Mouse (Mus musculus) hindbrain, embryonic 13.5 days (tissue): ENCODE results near the gene Piezo1. TPM values are rescaled to one million over a fixed set of nuclear protein-coding genes. Genes with fewer than 3 reads are reported as not detected.

Source experiments
- ATAC-seq: fragments of 200-750 bp; cut with Nextera tagmentation; 2 replicates; pipeline ENCODE4 v1.8.0; 2017; ENCODE audit warnings: moderate TSS enrichment; ENCODE audit not compliant: low FRiP score
- H3K27ac ChIP-seq: fragments of 300-500 bp; sonication (generic); 2 replicates; pipeline ENCODE4 v1.5.1; 2015; ENCODE audit warnings: inconsistent platforms, mild to moderate bottlenecking, moderate library complexity
- H3K27me3 ChIP-seq: fragments of 300-500 bp; sonication (generic); 2 replicates; pipeline ENCODE4 v1.6.1; 2015; ENCODE audit warnings: mild to moderate bottlenecking, inconsistent platforms
- H3K36me3 ChIP-seq: fragments of 300-500 bp; sonication (generic); 2 replicates; pipeline ENCODE4 v1.6.1; 2015; ENCODE audit warnings: mild to moderate bottlenecking, inconsistent platforms
- H3K4me1 ChIP-seq: fragments of 300-500 bp; sonication (generic); replicated peaks from 2 replicates; pipeline ENCODE4 v1.6.1; 2015; ENCODE audit warnings: inconsistent platforms
- H3K4me2 ChIP-seq: fragments of 300-500 bp; sonication (generic); 2 replicates; pipeline ENCODE4 v1.6.1; 2015; ENCODE audit warnings: inconsistent platforms, mild to moderate bottlenecking, moderate library complexity
- H3K4me3 ChIP-seq: fragments of 300-500 bp; sonication (generic); 2 replicates; pipeline ENCODE4 v1.5.1; 2015; ENCODE audit warnings: mild to moderate bottlenecking, inconsistent platforms
- H3K9ac ChIP-seq: fragments of 300-500 bp; sonication (generic); 2 replicates; pipeline ENCODE4 v1.6.1; 2015; ENCODE audit warnings: mild to moderate bottlenecking, inconsistent platforms
- H3K9me3 ChIP-seq: fragments of 300-500 bp; sonication (generic); 2 replicates; pipeline ENCODE4 v1.6.1; 2016; ENCODE audit warnings: inconsistent platforms
- WGBS: fragments of 180-500 bp; shearing (Covaris S2); methylation state at CpG from one replicate; pipeline ENCODE4 v1.1.7; 2015; 5-methylcytosine and 5-hydroxymethylcytosine counted together
- polyA plus RNA-seq: library from polyadenylated mRNA; unstranded; fragments of >200 nt; fragmentation: Nextera tagmentation; extraction: Ambion mirVana; gene quantifications from 2 replicates; pipeline ENCODE4 v1.2.1, GENCODE M21; 2015

Gene Piezo1
- polyA plus RNA-seq, 1 experiment from 2014 or later: 3.2 TPM

DNA sequence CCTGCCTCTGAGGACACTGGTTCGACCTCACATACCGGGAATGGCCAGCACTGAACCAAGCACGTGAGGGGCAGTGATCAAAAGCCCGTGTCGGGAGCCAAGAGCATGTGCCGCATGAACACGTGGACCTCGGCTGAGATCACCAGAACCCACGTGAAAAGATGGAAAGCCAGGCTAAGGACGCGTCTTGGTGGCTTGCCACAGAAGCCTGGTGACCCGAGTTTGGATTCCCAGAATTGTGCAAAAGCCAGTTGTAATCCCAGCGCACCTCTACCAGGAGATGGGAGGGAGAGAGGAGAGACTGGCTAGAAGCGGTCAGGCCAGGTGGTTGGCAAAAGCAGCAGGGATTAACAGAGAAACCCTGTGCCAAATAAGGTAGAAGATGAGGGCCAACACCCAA, 35.4 kb downstream of the Piezo1 start:
- no peaks in the 10 kb centered on the region for H3K27me3 ChIP-seq
- WGBS: 93% methylated on average over 14 of the region's 14 CpGs
- peaks cover 20% of the 10 kb centered on the region for H3K4me1 ChIP-seq
- no peak overlapping the region for H3K4me2 ChIP-seq
- no peak for ATAC-seq
- H3K9ac ChIP-seq: no peak overlapping the region
- H3K9me3 ChIP-seq: no peaks in the 10 kb centered on the region
- H3K4me3 ChIP-seq: no peak overlapping the region
- H3K36me3 ChIP-seq: no peaks in the 10 kb centered on the region
- no peak overlapping the region for H3K27ac ChIP-seq

DNA sequence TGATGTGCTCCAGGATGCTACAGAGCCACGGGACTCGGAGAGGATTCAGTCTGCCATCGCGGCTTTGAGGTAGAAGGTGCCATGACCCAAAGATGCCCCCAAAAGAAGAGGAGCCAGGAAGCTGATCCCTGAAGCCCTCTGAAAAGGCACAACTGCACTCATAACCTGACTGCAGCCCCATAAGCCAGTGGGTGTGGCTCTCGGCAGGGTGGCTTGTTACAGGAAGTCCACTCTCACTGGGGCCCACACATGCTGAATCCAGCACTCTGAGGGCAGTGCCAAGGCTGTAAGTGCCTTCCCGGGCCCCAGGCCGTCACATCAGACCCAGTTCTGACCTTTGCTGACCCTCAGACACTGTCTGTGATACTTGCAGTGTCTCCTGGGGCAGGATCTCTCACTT, 38.7 kb downstream of the Piezo1 start:
- WGBS: 80% methylated on average over 7 of the region's 7 CpGs
- Histone ChIP-seq H3K36me3 (no peaks in the 10 kb centered on the region), H3K9me3 (no peaks in the 10 kb centered on the region), H3K27me3 (no peaks in the 10 kb centered on the region), H3K4me1 (peaks cover 6% of the 10 kb centered on the region), H3K4me3 (no peak overlapping the region), H3K4me2 (no peak overlapping the region), H3K9ac (no peak overlapping the region), H3K27ac (no peak overlapping the region)
- ATAC-seq: no peak

DNA sequence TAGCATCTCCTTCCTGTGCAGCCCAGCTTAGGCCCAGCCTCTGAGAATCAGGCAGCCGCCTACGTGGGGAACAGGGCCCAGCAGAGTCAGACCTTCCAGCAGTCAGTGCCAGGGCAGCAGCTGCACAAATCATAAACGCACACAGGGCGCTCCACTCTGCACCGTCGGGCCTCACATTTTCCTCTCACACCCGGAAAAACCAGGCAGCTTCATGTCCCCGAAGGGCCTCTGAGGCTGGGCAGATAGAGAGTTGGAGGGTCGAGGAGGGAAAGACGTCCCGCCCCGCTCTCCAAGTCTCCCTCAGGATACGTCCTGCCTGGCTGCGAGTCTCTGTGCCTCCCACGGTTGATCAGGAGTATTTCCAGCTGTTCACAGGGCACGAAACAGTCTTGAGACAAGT, 39.6 kb downstream of the Piezo1 start:
- Histone ChIP-seq H3K4me1 (0 out of 2 replicates have a peak, but pooled peaks cover 2% of the 10 kb centered on the region), H3K9me3 (no peaks in the 10 kb centered on the region), H3K4me2 (no peak overlapping the region), H3K9ac (no peak overlapping the region), H3K27ac (no peak overlapping the region), H3K4me3 (no peak overlapping the region), H3K36me3 (no peaks in the 10 kb centered on the region), H3K27me3 (no peaks in the 10 kb centered on the region)
- 79% methylated on average over 16 of the region's 16 CpGs for WGBS
- ATAC-seq: no peak

DNA sequence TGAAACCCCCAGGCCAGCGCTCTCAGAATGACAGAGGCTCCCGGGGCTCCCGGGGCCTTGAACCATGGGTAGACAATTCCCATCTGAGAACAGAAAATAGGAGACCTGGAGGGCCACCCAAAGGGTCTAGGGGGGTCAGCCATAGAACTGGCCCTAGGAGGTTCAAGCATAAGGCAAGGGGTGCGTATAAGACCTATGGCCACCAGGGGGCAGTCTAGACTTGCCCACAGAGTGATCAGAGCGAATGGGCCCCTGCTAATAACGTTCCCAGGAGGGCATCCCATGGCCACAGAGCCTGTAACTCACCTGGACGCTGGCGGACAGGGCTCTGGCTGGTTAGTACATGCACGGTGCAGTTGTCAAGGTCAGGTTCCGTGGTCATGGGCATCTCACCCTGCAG, 50.3 kb downstream of the Piezo1 start:
- Histone ChIP-seq H3K9me3 (no peaks in the 10 kb centered on the region), H3K4me3 (no peak overlapping the region), H3K36me3 (no peaks in the 10 kb centered on the region), H3K27ac (no peak overlapping the region), H3K9ac (no peak overlapping the region), H3K4me1 (peaks cover 3% of the 10 kb centered on the region; the same call in 1 of the 2 replicates), H3K4me2 (no peak overlapping the region), H3K27me3 (no peaks in the 10 kb centered on the region)
- ATAC-seq: no peak
- WGBS: 36% methylated on average over 10 of the region's 10 CpGs

DNA sequence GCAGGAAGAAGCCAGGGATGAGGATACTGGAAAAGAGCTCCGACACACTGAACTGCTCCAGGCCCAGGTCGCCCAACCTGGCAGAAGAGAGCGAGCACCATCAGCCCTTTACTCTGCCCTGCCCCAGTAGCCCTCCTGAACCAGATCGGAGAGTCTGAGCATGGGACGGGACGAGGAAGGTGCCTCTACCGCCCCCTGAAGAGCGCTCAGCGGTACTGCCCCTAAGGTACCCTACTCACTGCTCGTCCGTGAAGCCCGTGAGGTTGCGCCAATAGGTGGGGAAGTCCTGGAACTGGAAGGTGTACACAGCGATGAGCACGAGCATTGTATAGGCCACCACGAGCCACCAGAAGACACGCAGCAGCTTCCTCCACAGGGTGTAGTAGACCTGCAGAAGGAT, 53.2 kb downstream of the Piezo1 start:
- ATAC-seq: no peak
- H3K9ac ChIP-seq: no peak overlapping the region

DNA sequence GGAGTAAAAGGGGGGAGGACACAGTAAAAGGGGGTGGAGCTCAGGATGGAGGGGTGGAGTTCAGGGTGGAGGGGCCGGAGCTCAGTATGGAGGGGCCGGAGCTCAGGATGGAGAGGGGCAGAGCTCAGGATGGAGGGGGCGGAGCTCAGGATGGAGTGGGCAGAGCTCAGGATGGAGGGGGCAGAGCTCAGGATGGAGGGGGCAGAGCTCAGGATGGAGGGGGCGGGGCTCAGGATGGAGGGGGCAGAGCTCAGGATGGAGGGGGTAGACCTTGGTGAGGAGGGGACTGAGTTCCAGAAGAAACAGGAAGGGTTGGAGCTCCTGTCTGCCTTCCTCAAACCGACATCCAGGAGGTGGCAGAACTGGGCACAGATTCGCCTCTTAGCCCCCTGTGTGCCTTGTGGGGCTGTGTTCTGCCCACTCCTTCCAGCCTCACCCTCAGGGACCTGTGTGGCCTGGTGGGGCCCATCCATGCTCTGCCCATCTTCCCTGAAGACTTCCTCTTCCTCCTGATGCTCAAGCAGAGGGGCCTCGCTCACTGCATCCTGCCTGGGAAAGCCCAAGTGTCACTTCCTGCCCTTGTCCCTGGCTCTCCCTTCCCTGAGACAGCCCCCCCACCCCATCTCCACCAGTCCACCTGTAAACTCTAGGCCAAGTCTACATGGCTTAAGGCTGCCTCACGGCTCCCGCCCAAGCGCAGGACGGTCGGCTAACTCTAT, 54.0 kb downstream of the Piezo1 start:
- no peak overlapping the region for H3K4me2 ChIP-seq
- no peaks in the 10 kb centered on the region for H3K9me3 ChIP-seq
- ATAC-seq: no peak
- no peak overlapping the region for H3K27ac ChIP-seq
- no peaks in the 10 kb centered on the region for H3K36me3 ChIP-seq
- H3K27me3 ChIP-seq: no peaks in the 10 kb centered on the region
- no peak overlapping the region for H3K4me3 ChIP-seq
- 88% methylated on average over 12 of the region's 12 CpGs for WGBS
- 0 out of 2 replicates have a peak, but pooled peaks cover 3% of the 10 kb centered on the region for H3K4me1 ChIP-seq
- no peak overlapping the region for H3K9ac ChIP-seq

More for the DNA sequence above, 53.2 kb downstream of the Piezo1 start:
- Histone ChIP-seq H3K27me3 (no peaks in the 10 kb centered on the region), H3K4me3 (no peak overlapping the region), H3K27ac (no peak overlapping the region), H3K4me2 (no peak overlapping the region), H3K36me3 (no peaks in the 10 kb centered on the region), H3K4me1 (0 out of 2 replicates have a peak, but pooled peaks cover 3% of the 10 kb centered on the region), H3K9me3 (no peaks in the 10 kb centered on the region)
- 69% methylated on average over 17 of the region's 17 CpGs for WGBS

DNA sequence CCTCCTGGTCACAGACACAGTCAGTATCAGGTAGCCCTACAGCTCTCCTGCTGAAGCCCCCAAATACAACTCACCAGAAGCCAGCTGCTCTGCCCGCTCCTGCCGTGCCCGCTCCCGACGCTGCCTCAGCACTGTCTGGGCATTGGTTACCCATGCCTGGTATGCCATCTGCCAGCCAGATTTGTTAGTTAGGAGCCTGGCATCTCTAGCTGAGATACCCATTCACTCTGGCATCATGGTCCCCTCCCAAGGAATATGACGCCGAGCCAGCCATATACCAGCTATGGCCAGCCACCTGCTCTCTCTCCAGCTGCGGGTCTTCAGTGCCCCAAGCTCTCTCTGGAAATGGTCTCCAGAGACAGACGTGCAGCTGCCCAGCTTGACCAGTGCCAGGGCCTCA, 62.7 kb downstream of the Piezo1 start:
- Histone ChIP-seq H3K4me1 (no peaks in the 10 kb centered on the region), H3K9me3 (no peaks in the 10 kb centered on the region), H3K9ac (no peak overlapping the region), H3K27me3 (no peaks in the 10 kb centered on the region), H3K4me3 (no peak overlapping the region), H3K27ac (no peak overlapping the region), H3K4me2 (no peak overlapping the region), H3K36me3 (peaks cover 17% of the 10 kb centered on the region)
- ATAC-seq: no peak
- WGBS: 90% methylated on average over 9 of the region's 9 CpGs

DNA sequence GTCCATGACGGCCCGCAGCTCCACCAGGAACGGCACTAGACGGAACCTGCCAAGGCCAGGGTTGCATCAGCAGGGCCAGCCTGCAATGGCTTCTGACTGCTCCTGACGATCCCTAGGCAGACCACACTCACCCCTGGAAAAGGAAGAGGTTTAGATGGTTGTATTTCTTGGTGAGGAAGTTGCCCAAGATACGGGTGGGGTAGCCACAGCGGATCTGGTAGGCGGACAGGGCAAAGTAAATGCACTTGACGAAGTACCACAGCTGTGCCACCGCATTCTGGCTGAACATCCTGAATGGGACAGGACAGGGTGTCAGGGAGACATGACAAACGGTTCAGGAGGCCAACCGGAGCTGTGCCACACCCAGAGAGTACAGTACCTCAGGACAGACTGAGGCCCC, 66.3 kb downstream of the Piezo1 start:
- Histone ChIP-seq H3K27me3 (no peaks in the 10 kb centered on the region), H3K9ac (no peak overlapping the region), H3K27ac (no peak overlapping the region), H3K4me3 (no peak overlapping the region), H3K4me1 (no peaks in the 10 kb centered on the region), H3K4me2 (no peak overlapping the region), H3K9me3 (no peaks in the 10 kb centered on the region), H3K36me3 (peaks cover 51% of the 10 kb centered on the region)
- ATAC-seq: no peak
- WGBS: 90% methylated on average over 12 of the region's 12 CpGs

DNA sequence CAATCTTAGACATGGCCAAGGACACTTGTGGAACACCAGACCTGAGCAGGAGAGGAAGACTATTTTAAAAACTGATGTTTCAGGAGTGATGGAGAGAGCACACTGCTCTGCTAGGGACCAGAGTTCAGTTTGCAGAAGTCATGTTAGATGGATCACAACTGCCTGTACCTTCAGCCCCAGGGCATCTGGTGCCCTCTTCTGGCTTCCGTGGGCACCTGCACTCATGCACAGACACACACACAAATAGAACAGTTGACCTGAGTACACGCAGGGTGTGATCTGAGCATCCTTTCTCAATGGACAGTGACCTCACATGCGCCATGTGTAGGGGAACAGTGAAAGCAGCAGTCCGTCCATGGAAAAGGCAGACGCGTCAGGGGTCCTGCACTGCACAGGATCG, 67.3 kb downstream of the Piezo1 start:
- ATAC-seq: no peak
- Histone ChIP-seq H3K4me2 (no peak overlapping the region), H3K4me3 (no peak overlapping the region), H3K9ac (no peak overlapping the region), H3K27me3 (no peaks in the 10 kb centered on the region), H3K9me3 (no peaks in the 10 kb centered on the region), H3K27ac (no peak overlapping the region), H3K36me3 (peaks cover 60% of the 10 kb centered on the region), H3K4me1 (no peaks in the 10 kb centered on the region)
- 95% methylated on average over 7 of the region's 7 CpGs for WGBS

DNA sequence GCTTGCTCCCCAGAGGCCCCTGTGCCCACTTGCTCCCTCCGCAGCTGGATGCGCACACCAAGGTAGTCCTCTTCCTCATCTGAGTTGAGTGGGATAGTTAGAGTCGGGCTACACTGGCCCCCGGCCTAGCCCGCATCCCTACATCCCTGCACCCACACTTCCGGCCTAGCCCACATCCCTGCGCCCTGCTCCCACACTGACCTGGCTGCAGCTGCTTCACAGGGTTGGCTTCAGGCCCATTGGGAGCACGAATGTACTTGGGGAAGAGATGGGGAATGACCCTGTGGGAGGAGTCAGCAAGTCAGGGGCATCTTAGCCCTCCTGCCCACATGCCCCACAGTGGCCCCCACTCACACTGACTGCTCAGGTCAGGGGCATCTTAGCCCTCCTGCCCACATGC, 68.7 kb downstream of the Piezo1 start:
- 97% methylated on average over 8 of the region's 8 CpGs for WGBS
- Histone ChIP-seq H3K4me1 (peaks cover 2% of the 10 kb centered on the region), H3K36me3 (peaks cover 74% of the 10 kb centered on the region)

DNA sequence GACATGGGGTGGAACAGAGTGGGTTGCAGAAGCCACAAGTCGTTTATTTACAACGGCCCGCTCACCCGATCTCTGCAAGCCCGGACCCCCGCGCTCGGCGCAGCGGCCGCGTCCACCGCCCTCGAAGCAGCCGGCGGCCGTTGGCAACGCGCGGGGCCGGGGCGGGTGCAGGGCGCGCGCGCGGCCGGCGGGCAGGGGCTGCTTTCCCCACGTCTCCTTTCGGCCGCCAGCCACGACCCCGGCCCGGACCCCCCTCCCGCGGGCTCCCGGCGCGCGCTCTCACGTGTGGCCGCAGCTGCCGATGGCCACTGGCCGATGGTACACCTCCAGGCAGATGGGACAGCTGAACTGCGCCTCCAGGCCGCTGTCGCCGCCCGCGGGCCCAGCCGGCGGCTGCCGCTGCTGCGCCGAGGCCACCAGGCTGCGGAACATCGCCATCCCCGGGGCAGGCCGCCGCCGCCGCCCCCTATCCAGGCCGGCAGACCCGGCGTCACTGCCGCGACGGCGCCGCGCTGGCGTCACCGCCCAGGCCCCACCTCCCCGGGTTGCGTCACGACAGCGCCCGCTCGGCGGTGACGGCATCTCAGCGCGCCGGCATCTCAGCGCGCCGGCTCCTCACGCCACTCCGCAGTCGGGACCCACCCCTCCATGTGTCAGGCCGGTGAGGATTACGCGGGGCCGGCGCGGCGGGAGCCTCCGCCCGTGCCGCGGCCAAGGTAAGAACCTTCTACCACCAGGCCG, 75.4 kb downstream of the Piezo1 start, which contains the start of the genes Rnf166 and Ctu2:
TSS of gene Rnf166 (minus strand) at position 485 of the 741 bp plus-strand sequence.
TSS of gene Ctu2 (plus strand) at position 564 of the 741 bp plus-strand sequence.
- Histone ChIP-seq H3K27ac (peak within 1 kb of the TSS; percentile 88), H3K36me3 (peaks cover 56% of the 10 kb centered on the region), H3K4me3 (peak within 1 kb of the TSS; percentile 97), H3K27me3 (no peaks in the 10 kb centered on the region), H3K4me2 (peak within 1 kb of the TSS; percentile 98), H3K4me1 (peaks cover 29% of the 10 kb centered on the region), H3K9me3 (no peaks in the 10 kb centered on the region), H3K9ac (peak within 1 kb of the TSS; percentile 97)
- under 1% methylated on average over 84 of the region's 103 CpGs for WGBS
- ATAC-seq: peak; percentile 93

More for the DNA sequence above, 68.7 kb downstream of the Piezo1 start:
- no peak overlapping the region for H3K4me3 ChIP-seq
- no peak overlapping the region for H3K4me2 ChIP-seq
- H3K27ac ChIP-seq: no peak overlapping the region
- no peaks in the 10 kb centered on the region for H3K27me3 ChIP-seq
- no peak for ATAC-seq
- H3K9ac ChIP-seq: no peak overlapping the region
- H3K9me3 ChIP-seq: no peaks in the 10 kb centered on the region

DNA sequence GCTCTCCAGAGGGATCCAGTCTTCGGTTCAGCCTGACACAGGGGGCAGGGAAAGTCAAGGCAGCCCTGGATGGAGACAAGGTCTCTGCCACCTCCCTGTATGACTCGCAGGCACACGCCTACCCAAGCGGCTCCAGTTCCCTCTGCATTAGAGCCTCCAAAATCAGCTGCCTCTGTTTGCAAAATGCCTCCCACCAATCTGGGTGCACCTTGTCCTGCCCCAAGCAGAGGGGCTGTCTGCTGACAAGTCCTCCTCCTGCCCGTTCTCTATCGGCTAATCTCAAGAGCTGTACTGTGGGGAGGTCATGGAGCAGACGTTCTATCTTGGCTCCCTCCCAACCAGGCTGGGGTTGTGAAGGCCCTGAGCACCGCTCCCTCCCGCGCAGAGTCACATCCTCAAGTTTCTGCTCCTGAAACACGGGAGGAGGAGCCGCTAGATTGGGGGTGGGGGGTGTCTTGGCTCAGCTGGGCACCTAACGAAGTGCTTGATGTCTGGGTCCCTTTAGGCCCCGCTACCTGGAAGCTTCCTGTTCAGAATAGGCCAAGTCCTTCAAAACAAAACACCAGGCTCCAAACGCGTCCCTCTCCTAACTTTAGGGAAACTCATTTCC, 76.1 kb downstream of the Piezo1 start:
- 16% methylated on average over 16 of the region's 16 CpGs for WGBS
- H3K36me3 ChIP-seq: peaks cover 55% of the 10 kb centered on the region
- H3K4me2 ChIP-seq: peak overlapping the region; percentile 98
- H3K27me3 ChIP-seq: no peaks in the 10 kb centered on the region
- H3K9me3 ChIP-seq: no peaks in the 10 kb centered on the region
- peak overlapping the region; percentile 97 for H3K4me3 ChIP-seq
- H3K9ac ChIP-seq: peak overlapping the region; percentile 97
- peak overlapping the region; percentile 88; the same call in 1 of the 2 replicates for H3K27ac ChIP-seq
- ATAC-seq: 0 out of 2 replicates have a peak, but pooled peaks have one; percentile 4
- peaks cover 29% of the 10 kb centered on the region for H3K4me1 ChIP-seq
